Mouse (Mus musculus) ES-E14 (cell line): ENCODE results near the gene Akap5. TPM values are rescaled to one million over a fixed set of nuclear protein-coding genes. Genes with fewer than 3 reads are reported as not detected.

Experiments used
- DNase-seq: peaks from one replicate; pipeline ENCODE4 v3.0.0-alpha.2; 2013; ENCODE audit warnings: low read depth, low spot score
- H3K27ac ChIP-seq: 2 replicates; pipeline ENCODE4 v1.5.1; 2012; ENCODE audit warnings: low read depth, mild to moderate bottlenecking, low read length, moderate library complexity, mixed read lengths; ENCODE audit not compliant: poor library complexity, insufficient read depth, severe bottlenecking
- H3K36me3 ChIP-seq: 2 replicates; pipeline ENCODE4 v1.6.1; 2012; ENCODE audit warnings: mild to moderate bottlenecking, low read length, moderate library complexity, mixed read lengths; ENCODE audit not compliant: control insufficient read depth, poor library complexity, insufficient read depth, severe bottlenecking
- H3K4me1 ChIP-seq, 2 experiments: fragments of 150-350 bp in 1 of 2; sonication (generic) in 1 of 2; 2 replicates each; pipeline ENCODE4 v1.6.1; 2012; ENCODE audit warnings: low read length in 2 of 2, mild to moderate bottlenecking in 1 of 2, mixed read lengths in 1 of 2; ENCODE audit not compliant: control insufficient read depth in 2 of 2, insufficient read depth in 2 of 2, poor library complexity in 1 of 2
- H3K4me3 ChIP-seq, 2 experiments: fragments of 150-350 bp in 1 of 2; sonication (generic) in 1 of 2; 2 replicates each; pipeline ENCODE4 v1.5.1; 2012; ENCODE audit warnings: low read length in 2 of 2, low read depth in 1 of 2, mild to moderate bottlenecking in 1 of 2, mixed read lengths in 1 of 2; ENCODE audit not compliant: insufficient read depth in 1 of 2, poor library complexity in 1 of 2, severe bottlenecking in 1 of 2
- H3K9ac ChIP-seq: 2 replicates; pipeline ENCODE4 v1.6.1; 2012; ENCODE audit warnings: low read depth, mild to moderate bottlenecking, low read length, mixed read lengths; ENCODE audit not compliant: poor library complexity, insufficient read depth, severe bottlenecking
- H3K9me3 ChIP-seq: fragments of 150-350 bp; sonication (generic); 2 replicates; pipeline ENCODE4 v1.6.1; 2012; ENCODE audit warnings: low read depth, mild to moderate bottlenecking, low read length; ENCODE audit not compliant: control insufficient read depth, insufficient read depth
- CHD2 ChIP-seq: IDR thresholded peaks from 2 replicates; pipeline ENCODE4 v1.6.1; 2014; ENCODE audit warnings: mild to moderate bottlenecking, low read depth, low read length, inconsistent platforms
- HCFC1 ChIP-seq: IDR thresholded peaks from 2 replicates; pipeline ENCODE4 v1.6.1; 2012; ENCODE audit warnings: low read length, inconsistent platforms, borderline replicate concordance; ENCODE audit not compliant: insufficient read depth
- MAFK ChIP-seq: IDR thresholded peaks from 2 replicates; pipeline ENCODE4 v1.6.1; 2014; ENCODE audit warnings: mild to moderate bottlenecking, low read depth, low read length, inconsistent platforms; ENCODE audit not compliant: insufficient read depth
- ZC3H11A ChIP-seq: IDR thresholded peaks from 2 replicates; pipeline ENCODE4 v1.6.1; 2012; ENCODE audit warnings: low read depth, mild to moderate bottlenecking, inconsistent platforms, low read length, borderline replicate concordance
- ZNF384 ChIP-seq: IDR thresholded peaks from 2 replicates; pipeline ENCODE4 v1.6.1; 2012; ENCODE audit warnings: low read depth, low read length, inconsistent platforms
- in situ Hi-C, 2 experiments: fragments of 600-800 bp; cut with MboI; formaldehyde crosslinking; loops; one replicate each; pipeline ENCODE4 v1.15.1; 2025; ENCODE audit warnings: low sequenced_read_pairs in 2 of 2, inconsistent platforms in 1 of 2; ENCODE audit not compliant: unreplicated experiment in 2 of 2
- total RNA-seq: library from RNA; depleted of rRNA; stranded (reverse); fragments of 300-350 nt; gene quantifications from 2 replicates; pipeline ENCODE4 v1.2.3, GENCODE M21; 2012

Gene Akap5
- total RNA-seq, 1 experiment, result 5.2 TPM

GRCm38 (mm10) chr12:76307964-76308363 is 16.7 kb upstream of the Akap5 start:
- Histone ChIP-seq H3K27ac (no peak overlapping the region), H3K4me3 (no peak overlapping the region), H3K36me3 (peaks cover 60% of the 10 kb centered on the region), H3K4me1 (peaks cover 0 to 10% of the 10 kb centered on the region in 2 experiments; a peak in 1 of 4 replicates), H3K9me3 (no peaks in the 10 kb centered on the region), H3K9ac (no peak overlapping the region)
- no peak for TF ChIP-seq MAFK
- in situ Hi-C loops, result no loop called here
- no peak for DNase-seq

GRCm38 (mm10) chr12:76308436-76308835 is 16.3 kb upstream of the Akap5 start:
- peaks cover 63% of the 10 kb centered on the region for H3K36me3 ChIP-seq
- no peak for TF ChIP-seq HCFC1
- TF ChIP-seq CHD2, result no peak
- TF ChIP-seq ZC3H11A, result no peak
- TF ChIP-seq ZNF384, result no peak
- TF ChIP-seq MAFK, result no peak
- DNase-seq, result no peak
- H3K27ac ChIP-seq, result no peak overlapping the region
- H3K4me1 ChIP-seq, result peaks cover 0 to 10% of the 10 kb centered on the region in 2 experiments; a peak in 1 of 4 replicates
- H3K9me3 ChIP-seq, result no peaks in the 10 kb centered on the region
- in situ Hi-C loops, result no loop called here
- no peak overlapping the region for H3K4me3 ChIP-seq
- H3K9ac ChIP-seq, result no peak overlapping the region

- Histone ChIP-seq H3K9ac (no peak overlapping the region), H3K36me3 (peaks cover 61% of the 10 kb centered on the region), H3K27ac (no peak overlapping the region), H3K4me1 (peaks cover 0 to 10% of the 10 kb centered on the region in 2 experiments; a peak in 1 of 4 replicates), H3K4me3 (no peak overlapping the region), H3K9me3 (no peaks in the 10 kb centered on the region)
- in situ Hi-C loops, result no loop called here
- no peak for DNase-seq
- TF ChIP-seq HCFC1, result no peak
- TF ChIP-seq CHD2, result no peak
- TF ChIP-seq ZNF384, result no peak
- TF ChIP-seq ZC3H11A, result no peak
- TF ChIP-seq MAFK, result no peak
Measured at GRCm38 (mm10) chr12:76310007-76310406, 14.7 kb upstream of the Akap5 start.

- no peak for DNase-seq
- peaks cover 63% of the 10 kb centered on the region for H3K36me3 ChIP-seq
- in situ Hi-C loops, result no loop called here
- H3K4me1 ChIP-seq, result peaks cover 0 to 10% of the 10 kb centered on the region in 2 experiments; a peak in 1 of 4 replicates
- TF ChIP-seq MAFK, result no peak
- TF ChIP-seq HCFC1, result no peak
- TF ChIP-seq ZC3H11A, result no peak
- no peak for TF ChIP-seq ZNF384
- TF ChIP-seq CHD2, result no peak
- H3K9me3 ChIP-seq, result no peaks in the 10 kb centered on the region
- no peak overlapping the region for H3K9ac ChIP-seq
- no peak overlapping the region for H3K4me3 ChIP-seq
- H3K27ac ChIP-seq, result no peak overlapping the region
Measured at GRCm38 (mm10) chr12:76310633-76311032, 14.1 kb upstream of the Akap5 start.

- peaks cover 65% of the 10 kb centered on the region for H3K36me3 ChIP-seq
- H3K9ac ChIP-seq, result no peak overlapping the region
- no peaks in the 10 kb centered on the region for H3K9me3 ChIP-seq
- H3K27ac ChIP-seq, result no peak overlapping the region
- no peak for TF ChIP-seq HCFC1
- no peak for TF ChIP-seq ZNF384
- no peak for TF ChIP-seq MAFK
- no peak for TF ChIP-seq ZC3H11A
- TF ChIP-seq CHD2, result no peak
- H3K4me1 ChIP-seq, result peaks cover 0 to 8% of the 10 kb centered on the region in 2 experiments; a peak in 1 of 4 replicates
- no peak for DNase-seq
- no peak overlapping the region for H3K4me3 ChIP-seq
- in situ Hi-C loops, result no loop called here
Measured at GRCm38 (mm10) chr12:76311227-76311626, 13.5 kb upstream of the Akap5 start.
